Mouse (Mus musculus) ovary, postnatal 36 days (tissue): ENCODE results near the gene Ssna1.

ENCODE experiments used
- DNase-seq: peaks from one replicate; pipeline ENCODE4 v3.0.0; 2022; ENCODE audit warnings: low spot score, mixed read lengths

Ssna1 gene

DNA sequence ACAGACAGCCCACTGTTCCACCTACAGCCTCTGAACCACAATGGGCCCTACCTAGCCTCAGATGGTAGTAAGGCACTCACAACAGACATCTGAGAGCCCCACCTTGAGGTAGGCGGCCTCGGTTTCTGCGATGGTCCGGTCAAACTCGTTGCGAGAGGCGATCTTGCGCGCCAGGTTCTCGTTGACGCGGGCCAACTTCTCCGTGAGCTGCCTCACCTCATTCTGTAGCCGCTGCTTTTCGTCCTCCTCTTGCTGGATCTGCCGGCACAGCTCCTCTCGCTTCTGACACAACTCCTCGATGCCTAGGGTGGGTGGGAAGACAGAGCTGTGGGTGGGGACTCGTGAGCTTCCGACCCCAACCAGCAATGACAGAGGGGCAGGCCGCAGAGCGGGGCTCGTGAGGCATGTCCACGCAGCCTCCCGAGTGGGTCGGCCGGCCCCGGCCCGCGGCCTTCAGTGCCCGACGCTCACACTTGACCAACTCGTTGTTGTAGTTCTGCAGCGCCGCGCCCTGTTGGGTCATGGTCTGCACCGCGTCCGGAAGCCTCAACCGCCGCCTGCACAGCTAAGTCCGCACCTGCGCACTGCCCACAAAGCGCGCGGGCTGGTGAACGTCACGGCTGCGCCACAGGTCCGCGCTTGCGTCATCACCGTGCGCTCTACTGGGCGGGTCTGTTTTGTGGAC, at the start of gene Ssna1, which contains the start of gene Anapc2:
TSS of gene Ssna1 (minus strand) at position 612 of the 685 bp plus-strand sequence.
TSS of gene Anapc2 (plus strand) at position 652 of the 685 bp plus-strand sequence.
- DNase-seq = peak; percentile 97

DNA sequence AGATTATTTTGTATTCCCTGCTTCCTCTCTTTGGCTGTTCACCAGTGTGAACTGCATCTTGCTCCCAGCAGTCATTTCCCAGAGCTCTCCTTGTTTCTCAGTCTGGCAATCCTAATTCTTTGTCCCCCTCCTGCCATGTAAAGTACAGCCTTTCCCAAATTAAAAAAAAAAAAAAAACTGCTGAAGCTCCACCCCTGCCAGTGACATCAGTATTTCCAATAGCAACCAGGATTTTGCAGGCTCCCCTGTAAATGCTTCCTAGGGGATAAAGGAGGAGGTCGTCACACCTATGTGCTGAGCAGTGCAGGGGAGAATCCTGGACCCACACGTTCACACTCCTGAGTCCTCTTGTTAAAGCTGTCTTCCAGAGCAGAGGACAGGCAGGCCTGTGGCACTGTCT, 47.8 kb upstream of the Ssna1 start:
- no peak for DNase-seq

DNA sequence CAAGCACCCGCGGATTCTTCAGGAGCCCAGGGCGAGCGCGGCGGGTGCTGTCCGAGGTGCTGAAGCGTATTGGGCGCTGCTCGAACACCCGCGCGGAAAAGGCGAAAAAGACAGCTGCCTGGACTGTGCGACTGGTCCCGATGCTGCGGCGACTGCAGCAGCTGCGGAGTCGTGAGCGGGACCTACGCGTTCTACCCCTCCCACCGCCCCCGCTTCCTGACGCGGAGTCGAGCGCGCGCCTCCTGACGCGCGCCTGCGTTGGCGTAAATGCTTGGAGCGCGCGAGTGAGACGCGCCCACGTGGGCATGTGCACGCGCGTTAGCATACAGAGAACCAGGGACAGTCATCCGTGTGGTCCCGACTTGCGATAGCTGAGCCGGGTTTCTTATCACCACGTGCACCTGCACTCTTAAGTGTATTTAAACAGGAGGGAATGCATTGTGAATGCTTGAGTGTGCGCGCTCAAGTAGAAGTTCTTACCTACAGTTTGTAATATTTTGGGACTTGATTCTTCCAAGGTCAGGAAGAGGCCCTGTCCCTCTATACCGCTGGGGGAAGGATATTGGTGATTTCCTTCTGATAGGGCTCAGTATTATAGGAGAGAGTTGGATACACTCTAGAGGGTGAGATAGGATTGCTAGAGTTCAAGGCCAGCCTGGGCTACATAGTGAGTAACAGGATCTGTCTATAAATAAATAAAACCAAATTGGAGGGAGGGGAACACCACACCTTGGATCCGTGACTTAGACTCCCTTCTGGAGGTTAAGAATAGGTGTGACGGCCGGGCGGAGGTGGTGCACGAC, 46.9 kb upstream of the Ssna1 start, which contains the start of gene Grin1:
TSS of gene Grin1 (minus strand) at position 217 of the 803 bp plus-strand sequence.
- DNase-seq = peak; percentile 72

DNA sequence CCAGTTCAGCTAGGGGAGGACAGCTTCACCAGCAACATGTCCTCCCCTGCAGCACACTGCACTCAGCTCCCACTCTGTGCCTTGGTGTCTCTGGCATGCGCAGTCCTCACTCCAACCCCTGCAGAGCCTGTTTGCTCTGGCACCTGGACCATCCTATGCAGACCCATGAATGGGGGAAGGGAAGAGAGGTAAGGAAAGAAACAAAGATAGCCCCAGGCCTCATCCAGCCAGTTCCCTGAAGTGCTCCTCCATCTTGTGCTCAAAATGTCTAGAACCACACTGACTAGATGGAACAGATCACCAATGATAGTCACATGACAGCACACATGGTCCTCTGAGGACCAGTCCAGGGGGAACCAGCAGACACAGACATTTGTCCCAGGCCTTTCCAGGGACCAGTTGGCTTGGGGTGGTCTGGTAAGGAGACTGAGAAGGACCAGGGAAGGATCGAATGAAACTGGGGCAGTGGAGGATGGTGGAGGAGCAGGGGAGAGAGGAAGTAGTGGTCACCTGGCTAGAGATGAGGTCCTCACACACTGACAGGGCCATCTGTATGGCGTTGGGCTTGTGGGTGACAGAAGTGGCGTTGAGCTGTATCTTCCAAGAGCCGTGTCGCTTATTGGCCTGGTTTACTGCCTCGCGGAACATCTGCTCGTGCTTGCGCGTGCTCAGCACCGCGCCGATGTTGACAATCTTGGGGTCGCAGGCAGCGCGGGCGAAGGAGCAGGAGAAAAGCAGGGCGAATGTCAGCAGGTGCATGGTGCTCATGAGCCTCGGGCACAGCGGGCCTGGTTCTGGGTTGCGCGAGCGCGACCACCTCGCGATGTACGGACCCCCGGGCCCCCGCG, 46.1 kb upstream of the Ssna1 start:
- DNase-seq = no peak

DNA sequence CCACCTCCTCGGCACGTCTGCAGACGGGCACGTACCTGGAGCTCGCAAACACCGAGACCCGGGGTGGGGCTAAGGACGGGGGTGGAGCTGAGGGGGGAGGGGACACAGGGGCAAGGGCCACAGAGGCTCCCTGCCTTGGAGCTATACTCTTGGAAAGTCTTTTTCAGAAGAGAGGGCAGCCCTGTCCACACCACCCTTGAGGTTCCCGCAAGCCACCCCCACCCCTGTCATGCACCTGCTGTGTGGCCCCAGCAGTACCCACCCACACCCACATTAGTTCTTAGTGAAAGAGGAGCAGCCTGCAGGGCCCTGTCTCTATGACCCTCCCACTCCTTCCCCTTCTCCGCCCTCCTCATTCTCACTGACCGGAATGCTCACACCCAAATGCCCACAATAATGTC, 39.3 kb upstream of the Ssna1 start:
- no peak for DNase-seq

DNA sequence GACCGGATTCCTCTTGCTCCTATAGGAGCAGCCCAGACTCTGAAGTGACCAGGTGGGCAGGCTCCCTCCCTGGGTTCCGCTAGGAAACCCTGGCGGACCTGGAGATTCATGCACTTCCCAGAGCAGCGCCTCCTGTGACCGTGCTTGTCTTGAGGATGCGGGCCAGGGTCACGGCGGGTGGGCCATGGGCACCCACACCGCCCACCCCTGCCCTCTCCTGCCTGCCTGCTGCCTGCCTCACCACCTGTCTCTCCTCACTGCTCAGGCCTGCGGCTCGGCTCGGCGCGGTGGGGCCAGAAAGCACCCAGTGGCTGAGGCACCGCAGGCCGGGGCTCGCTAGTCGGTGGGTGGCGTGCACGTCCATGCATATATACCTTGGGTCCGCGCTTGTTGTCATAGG, 38.7 kb upstream of the Ssna1 start:
- DNase-seq = no peak

DNA sequence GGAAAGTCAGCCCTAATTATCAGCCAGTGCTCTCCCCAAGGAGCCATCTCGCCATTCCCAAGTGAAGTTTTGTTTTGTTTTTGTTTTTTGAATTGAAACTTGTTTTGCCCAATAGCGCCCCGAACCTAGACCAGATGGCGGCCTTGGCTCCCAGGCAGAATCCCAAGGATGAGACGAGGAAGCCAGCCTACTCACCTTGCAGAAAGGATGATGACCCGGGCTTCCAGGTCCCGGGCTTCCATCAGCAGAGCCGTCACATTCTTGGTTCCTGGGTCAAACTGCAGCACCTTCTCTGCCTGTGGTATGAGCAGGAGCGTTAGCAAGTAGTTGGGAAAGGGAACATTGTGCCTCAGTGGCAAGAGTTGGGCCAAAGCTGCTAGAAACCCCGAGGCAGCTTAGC, 37.9 kb upstream of the Ssna1 start:
- no peak for DNase-seq

DNA sequence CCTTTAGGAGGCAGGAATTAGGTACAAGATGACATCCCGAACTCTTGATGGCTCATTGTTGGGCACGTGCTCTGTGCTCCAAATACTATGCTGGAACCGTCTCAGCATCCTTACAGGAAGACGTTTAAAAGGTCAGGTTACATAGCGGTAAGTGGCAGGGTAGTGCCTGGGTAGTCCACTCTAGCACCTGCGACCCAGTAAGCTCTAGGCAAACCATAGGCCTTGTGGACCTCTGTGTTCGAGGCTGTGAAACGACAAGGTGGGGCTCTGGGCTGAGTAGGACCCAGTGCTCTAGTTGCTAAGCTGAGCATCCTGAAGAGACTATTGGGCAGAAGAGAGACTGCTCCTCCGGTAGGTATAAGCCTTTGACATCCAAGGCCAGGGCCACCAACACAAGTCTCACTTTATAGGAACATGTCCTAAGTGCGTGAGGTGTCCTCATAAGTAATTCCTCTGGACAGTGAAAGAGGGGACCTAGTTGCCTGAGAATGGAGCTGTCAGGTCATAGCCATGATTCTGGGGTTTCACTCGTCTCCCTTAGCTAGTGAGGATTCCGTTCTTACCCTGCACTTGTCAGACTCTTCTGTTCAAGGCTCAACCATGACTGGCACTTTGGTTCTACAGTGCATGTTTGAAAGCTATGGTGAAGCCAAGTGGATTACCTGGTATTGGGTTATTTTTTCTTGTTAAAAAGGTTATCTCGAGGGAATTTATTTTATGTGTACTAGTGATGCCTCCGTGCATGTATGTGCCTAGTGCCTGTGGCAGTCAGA, 33.5 kb upstream of the Ssna1 start:
- no peak for DNase-seq

DNA sequence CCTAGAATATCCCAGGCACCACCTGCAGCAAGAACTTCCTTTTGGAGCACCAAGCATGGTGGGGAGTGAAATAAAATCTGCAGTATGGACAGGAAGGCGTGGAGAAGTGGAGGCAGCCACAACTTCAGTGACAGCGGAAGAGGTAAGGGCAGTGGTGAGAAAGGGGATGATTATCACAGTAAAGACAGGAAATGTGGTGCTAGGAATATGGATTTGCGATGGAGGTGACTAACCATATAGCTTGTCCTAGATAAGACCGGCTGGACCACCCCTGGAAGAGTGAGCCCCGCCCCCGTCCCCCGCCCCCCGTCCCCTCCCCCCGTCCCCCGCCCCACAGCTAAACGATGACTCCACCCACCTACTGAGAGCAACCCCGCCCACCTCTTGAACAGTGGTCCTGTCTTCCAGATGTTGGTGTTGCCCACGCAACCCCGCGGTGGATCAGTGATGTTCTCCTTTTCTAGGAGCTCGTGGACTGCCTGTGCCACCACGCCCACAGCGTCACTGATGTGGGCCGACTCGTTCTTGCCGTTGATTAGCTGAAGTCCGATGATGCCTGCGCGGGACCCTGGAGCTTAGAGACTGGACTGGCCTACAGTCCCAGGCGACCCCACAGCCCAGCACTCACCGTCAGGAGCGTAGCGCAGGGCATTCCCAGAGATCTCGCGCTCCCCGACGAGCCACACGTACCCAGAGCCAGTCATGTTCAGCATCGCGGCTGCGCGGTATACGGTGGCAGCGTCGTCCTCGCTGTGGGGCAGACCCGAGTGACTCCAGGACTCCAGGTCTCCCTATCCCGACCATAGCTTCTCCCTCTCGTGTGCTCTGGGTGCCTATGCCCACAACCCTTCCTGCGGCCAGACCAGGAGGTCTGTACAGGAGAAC, 32.7 kb upstream of the Ssna1 start:
- DNase-seq = no peak

DNA sequence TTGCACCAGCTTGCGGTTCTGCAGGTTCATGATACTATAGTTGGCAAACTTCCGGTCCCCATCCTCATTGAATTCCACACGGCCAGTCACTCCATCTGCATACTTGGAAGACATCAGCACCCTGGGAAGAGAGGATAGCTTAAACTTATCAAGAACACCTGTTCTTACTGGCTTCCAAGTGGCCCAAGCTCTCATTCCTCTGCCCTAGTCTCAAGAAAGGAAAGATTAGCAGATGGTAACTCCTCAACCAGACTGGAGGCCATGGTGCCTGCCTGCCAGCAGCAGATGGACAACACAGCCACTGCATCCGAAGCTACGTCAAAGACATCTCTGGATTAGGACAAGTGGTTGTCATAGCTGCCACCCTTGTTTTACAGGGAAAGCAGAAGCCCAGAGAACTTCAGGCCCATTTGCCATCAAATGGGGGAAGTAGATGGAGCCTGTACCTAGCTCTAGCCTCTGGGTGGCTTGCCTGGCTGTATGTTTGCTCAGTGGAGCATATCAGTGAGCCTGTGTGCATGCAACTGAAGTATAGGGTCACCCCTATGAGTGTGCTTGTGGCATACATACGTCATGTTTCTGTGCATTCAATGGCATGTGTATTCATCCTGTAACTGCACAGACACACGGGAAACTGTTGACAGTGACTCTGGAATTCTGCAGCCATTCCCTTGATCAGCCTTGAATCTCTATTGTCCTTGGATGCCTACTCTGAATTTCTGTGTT, 31.9 kb upstream of the Ssna1 start:
- DNase-seq = no peak

DNA sequence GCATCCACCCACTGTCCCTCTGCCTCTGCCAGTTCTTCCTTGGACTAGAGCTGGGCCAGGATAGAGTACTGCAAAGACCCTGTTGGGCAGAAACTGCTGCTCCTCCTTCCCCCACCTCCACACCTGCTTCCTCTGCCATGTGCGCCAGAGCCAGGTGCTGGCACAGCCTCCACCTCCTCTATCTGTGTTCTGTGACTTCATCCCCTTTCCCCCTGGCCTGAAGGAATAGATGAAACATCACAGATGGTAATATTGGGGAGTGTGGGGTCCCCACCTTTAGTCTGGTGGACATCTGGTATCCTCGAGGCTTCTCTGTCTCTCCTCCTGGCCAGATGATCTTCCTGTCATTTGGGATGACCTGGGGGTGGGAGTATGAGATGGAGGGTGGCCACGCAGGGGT, 31.2 kb upstream of the Ssna1 start:
- no peak for DNase-seq

DNA sequence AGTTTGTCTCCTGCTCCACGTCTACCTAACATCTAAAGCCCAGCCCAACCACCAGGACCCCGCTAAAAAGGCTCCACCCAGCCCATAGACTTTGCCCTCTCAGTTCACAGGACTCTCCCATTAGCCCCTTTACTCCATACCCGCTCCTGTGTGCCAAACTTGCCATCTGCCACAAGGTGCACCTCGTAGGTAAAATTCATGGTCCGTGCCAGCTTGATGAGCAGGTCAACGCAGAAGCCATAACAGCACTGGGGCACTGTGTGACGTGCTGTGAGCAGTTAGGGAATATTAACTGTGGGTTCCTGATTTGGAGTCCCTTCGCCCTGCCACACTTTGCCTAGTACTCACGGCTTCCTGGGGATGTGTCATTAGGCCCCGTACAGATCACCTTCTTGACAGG, 25.8 kb upstream of the Ssna1 start:
- no peak for DNase-seq

DNA sequence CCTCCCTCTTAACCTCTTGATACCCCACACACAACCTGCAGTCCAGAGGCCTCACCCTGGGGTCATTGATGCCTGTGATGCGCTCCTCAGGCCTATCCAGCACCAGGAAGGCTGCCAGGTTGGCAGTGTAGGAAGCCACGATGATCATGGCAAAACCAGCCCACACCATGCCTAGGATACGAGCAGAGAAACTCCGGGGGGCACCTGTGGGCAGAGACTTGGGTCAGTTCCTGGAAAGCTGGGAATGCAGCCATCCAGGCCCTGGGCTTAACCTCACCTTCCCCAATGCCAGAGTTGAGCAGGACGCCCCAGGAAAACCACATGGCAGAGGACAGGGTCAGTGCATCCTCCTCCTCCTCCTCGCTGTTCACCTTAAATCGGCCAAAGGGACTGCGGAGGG, 24.9 kb upstream of the Ssna1 start:
- no peak for DNase-seq

DNA sequence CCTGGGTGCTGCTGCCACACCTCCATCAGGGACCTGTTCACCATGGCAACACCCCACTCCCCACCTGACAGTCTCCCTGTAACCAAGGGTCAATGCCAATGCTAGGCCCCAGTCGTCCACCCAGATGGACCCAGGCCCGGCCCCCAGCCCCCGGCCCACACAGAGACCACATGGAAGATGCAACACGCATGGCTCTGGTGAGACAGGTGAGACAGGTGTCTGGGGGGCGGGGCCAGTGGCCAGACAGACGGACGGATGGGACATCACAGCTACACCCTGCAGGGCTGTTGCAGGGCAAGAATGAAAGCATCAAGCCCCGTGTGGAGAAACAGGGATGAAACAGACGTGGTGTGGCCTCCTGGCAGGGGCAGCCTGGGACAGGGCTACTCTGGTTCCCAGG, 21.5 kb upstream of the Ssna1 start:
- DNase-seq = no peak

DNA sequence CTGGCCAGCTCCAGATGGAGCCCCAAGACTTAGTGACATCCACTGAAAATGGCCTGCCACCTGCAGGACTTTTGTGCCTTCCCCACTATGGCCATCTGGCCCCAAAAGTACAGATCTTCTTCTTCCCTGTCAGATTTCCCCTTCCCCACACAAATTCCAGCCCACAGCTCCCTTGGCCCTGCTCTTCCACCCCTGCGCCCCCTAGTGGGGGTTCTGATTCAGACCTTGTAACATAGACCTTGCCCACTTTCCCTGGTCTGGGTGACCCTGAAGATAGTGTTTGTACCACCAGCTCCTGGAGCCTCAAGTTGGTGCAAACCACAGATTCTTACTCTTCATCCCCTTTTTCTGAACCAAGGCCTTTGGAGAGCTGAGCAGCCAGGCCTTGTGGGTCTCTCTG, 20.6 kb upstream of the Ssna1 start:
- DNase-seq = peak; percentile 63

DNA sequence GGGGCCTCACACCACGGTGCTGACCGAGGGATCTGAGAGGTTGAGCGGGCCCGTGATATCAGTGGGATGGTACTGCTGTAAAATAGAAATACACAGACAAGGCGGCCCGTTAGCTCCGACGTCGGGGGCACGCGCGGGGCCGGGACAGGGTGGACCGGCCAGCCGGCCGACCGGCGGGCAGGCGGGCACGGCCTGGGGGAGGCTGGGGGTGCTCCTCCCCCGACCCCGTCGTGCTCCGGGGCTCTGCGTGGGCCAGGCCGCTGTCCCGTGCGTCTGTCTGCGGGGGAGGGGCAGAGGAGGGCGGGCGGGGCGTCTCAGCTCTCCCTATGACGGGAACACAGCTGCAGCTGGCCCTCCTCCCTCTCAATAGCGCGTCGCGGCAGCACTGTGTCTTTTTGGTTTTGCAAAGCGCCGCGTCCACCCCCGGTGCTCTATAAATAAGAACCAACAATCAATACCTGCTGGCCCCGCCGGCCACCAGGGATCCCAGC, 19.9 kb upstream of the Ssna1 start:
- DNase-seq = no peak

DNA sequence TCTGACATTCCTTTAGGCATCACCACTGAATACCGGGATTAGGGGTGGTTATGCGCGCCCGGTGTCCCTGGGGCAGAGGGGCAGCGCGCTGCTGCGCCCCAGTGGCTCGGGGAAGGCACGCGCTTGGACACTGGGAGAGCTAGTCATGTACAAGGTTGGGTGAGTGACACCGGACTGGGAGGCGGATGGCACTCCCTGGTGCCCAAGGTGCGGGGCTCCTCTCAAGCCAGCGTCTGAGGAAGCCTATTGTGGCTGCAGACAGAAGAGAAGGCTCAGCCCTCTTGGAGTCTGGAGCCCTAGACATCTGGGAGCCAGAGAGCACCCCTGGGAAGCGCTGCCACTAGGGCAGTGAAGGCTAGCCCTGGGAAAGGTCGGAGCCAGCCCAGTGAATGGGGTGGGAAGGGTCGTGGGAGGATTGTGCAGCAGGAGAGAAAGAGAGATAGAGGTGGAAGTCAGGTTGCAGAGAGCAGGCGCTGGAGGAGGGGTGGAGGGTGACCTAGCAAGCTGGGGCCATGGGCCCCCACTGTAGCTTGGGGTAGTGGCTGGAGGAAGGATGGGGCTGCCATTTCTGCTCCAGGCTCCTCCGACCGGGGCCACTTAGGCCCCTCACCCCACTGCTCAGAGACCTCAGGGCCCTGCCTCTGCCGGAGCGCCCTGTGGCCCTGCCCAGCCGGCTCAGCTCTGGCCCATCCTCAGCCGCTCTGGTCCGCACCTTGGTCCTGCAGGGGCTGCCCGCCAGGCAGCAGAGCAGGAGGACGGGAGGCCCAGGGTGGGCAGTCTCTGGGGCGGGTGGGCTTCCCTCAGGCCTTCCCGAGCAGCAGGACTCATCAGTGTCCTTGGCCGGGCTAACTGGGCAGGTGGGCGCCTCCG, 19.2 kb upstream of the Ssna1 start:
- no peak for DNase-seq

DNA sequence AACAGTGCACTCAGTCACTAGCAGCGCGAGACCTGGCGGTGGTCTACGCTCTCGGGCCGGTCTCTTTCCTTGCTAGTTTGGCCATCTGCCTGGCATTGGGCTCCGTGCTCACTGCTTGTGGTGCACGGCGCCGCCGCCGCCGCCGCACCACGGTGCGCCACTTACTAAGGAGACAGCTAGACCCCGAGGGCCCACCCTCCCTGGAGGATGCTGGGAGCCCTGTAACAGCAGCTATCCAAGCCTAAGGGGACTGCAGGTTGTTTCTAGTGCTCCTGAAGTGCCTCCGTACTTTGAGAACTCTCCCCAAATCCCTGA, 18.5 kb upstream of the Ssna1 start:
- DNase-seq = no peak
